Mouse (Mus musculus) olfactory bulb, adult 2 months (tissue): ENCODE data around the gene Dnah5. TPM values are rescaled to one million over a fixed set of nuclear protein-coding genes. Genes with fewer than 3 reads are reported as not detected.

Source experiments
- H3K27ac ChIP-seq: fragments of 200-500 bp; 2 replicates; pipeline ENCODE4 v1.5.1; 2012; ENCODE audit warnings: low read depth, low read length; ENCODE audit not compliant: insufficient read depth
- H3K4me1 ChIP-seq: fragments of 200-500 bp; 2 replicates; pipeline ENCODE4 v1.6.1; 2012; ENCODE audit warnings: low read length; ENCODE audit not compliant: control insufficient read depth, insufficient read depth
- H3K4me3 ChIP-seq: fragments of 200-500 bp; 2 replicates; pipeline ENCODE4 v1.5.1; 2012; ENCODE audit warnings: mild to moderate bottlenecking, low read depth, low read length, moderate library complexity; ENCODE audit not compliant: insufficient read depth
- CTCF ChIP-seq: fragments of 200-500 bp; IDR thresholded peaks from 2 replicates; pipeline ENCODE4 v1.5.1; 2012; ENCODE audit warnings: low read depth, mild to moderate bottlenecking, low read length, moderate library complexity; ENCODE audit not compliant: insufficient read depth
- POLR2A ChIP-seq: fragments of 200-500 bp; IDR thresholded peaks from 2 replicates; pipeline ENCODE4 v1.6.1; 2012; ENCODE audit warnings: mild to moderate bottlenecking, low read depth, low read length, moderate library complexity; ENCODE audit not compliant: insufficient read depth
- WGBS: fragments of 180-500 bp; shearing (Covaris S2); methylation state at CpG from one replicate; pipeline ENCODE4 v1.1.7; 2018; 5-methylcytosine and 5-hydroxymethylcytosine counted together
- polyA plus RNA-seq: library from polyadenylated mRNA; stranded (reverse); fragments of >200 nt; gene quantifications from 2 replicates; pipeline ENCODE4 v1.2.4, GENCODE M21; 2012; ENCODE audit warnings: low replicate concordance; ENCODE audit not compliant: missing spikeins, insufficient read depth, insufficient read length

The Dnah5 gene
- polyA plus RNA-seq, 1 experiment, result not detected

DNA sequence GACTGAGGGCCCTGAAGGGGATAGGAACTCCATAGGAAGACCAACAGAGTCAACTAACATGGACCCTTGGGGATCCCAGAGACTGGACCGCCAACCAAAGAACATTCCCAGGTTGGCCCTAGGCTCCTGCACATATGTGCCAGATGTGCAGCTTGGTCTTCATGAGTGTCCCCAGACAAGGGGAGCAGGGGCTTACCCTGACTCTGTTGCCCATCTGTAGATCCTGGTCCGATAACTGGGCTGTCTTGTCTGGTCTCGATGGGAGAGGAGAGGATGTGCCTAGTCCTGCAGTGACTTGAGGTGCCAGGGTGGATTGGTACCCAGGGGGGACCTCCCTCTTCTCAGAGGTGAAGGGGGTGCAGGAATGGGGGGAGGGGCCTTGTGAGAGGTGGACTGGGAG is 21.0 kb upstream of the Dnah5 start:
- H3K27ac ChIP-seq, result no peak overlapping the region
- no peaks in the 10 kb centered on the region for H3K4me1 ChIP-seq
- TF ChIP-seq CTCF (no peak), POLR2A (no peak)
- H3K4me3 ChIP-seq, result no peak overlapping the region
- 64% methylated on average over 3 of the region's 3 CpGs for WGBS

DNA sequence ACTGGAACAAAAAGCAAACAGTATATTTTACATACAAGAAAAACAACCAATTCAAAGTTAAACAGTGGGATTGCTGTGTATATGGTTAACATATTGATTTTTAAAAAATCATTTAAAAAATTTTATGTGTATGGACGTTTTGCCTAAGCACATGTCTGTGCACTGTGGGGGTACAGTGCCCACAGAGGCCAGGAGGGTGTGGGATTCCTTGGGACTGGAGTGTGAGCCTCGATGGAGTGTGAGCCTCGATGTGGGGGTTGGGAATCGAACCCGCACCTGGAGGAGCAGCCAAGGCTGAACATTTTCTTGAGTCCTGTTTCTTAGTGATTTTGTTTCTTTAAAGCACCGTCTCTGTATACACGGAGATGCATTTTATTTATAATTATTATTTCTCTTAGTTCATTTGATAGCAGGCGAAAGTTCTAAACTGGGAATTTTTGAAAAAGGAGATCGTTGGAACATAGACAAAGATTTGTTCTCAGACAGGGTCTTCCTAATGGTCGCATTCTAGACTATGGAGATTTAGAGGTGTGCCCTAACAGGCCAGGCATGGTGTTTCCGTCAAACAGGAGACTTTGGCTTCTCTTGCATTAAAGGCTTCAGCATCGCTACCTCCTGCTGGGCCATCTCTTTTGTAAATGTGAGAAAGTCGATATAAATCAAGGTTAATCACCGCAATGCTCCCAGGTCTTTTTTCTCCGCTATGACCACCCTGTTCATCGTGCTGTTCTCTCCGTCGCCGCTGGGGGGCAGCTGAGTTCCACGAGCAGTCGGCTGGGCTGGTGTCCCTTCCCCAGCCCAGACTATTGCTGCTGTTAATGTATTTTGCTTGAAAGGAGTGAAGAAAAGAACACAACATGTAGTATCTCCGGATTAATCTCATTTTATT is 15.8 kb upstream of the Dnah5 start:
- TF ChIP-seq POLR2A, result no peak
- TF ChIP-seq CTCF, result peak; percentile 98
- Histone ChIP-seq H3K27ac (no peak overlapping the region), H3K4me1 (no peaks in the 10 kb centered on the region), H3K4me3 (no peak overlapping the region)
- 28% methylated on average over 22 of the region's 22 CpGs for WGBS

DNA sequence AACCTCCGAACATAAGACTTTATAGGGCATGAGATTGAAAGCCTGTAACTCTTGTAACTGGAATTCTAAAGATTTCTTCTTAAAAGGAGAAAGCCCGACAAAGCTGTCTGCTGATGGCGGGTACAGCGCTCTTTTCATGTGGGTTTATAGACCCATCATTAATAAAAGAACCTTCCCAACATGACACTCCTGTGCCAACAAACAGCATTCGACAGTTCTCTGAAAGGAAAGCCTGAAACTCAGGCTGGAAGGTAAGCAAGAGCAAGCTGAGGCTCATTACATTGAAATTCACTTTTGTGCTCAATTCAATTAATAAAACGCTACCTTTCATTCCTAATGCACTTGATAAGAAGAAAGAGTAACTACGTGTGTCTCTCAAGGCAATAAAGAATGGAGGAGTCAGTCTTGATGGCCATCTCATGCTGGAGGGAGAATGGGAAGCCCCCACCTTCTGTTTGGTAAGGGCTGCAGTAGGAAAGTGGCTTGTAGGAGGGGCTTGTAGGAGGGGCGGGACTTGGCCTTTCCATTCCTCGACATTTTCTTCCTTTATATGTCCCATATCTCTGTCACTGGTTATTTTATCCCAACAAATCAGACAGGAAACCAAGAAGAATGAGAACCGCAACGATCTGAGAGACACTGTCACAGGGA is 15.1 kb upstream of the Dnah5 start:
- TF ChIP-seq CTCF, result no peak
- no peak for TF ChIP-seq POLR2A
- no peak overlapping the region for H3K4me3 ChIP-seq
- H3K4me1 ChIP-seq, result no peaks in the 10 kb centered on the region
- no peak overlapping the region for H3K27ac ChIP-seq
- WGBS, result 59% methylated on average over 11 of the region's 11 CpGs

DNA sequence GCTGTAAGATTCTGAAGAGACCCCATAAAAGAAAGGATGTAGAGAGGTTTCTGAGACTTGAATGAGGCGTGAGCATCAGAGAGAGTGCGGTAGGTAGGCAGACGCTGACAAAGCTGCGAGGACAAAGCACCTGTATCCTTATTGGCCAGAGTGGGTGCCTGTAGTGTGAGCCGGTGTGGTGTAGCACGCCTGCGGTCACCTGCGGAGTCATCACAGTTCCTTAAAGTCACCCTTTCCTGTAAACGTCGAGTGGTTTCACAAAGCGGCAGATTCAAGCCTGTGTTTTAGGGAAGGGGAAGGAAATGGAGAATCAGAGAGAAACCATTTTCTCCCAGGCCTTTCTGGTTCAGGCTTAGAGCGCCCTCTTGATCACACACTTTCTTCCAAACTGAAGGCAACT is 13.9 kb upstream of the Dnah5 start:
- Histone ChIP-seq H3K27ac (no peak overlapping the region), H3K4me1 (no peaks in the 10 kb centered on the region), H3K4me3 (no peak overlapping the region)
- WGBS, result 52% methylated on average over 12 of the region's 12 CpGs
- TF ChIP-seq POLR2A (no peak), CTCF (no peak)

DNA sequence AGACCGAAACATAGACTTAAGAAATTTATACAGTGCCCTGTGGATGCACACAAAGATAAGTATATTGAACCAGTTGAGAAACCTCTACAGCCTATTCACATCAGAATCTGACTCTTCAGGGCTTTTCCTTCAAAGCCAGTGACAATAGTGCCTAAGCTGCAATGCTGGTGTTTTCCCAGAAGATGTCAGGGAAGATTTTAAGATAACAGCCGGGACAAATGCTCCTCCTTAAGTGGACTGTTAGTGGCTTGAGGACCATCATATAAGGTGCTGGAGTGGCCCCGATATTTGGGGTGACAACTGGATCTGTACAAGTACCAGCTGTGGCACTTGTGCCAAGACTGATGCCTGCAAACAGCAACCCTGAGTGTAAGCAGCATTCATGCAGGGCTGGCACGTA is 4.9 kb upstream of the Dnah5 start:
- no peaks in the 10 kb centered on the region for H3K4me1 ChIP-seq
- 73% methylated on average over 4 of the region's 4 CpGs for WGBS
- no peak overlapping the region for H3K4me3 ChIP-seq
- no peak for TF ChIP-seq POLR2A
- no peak overlapping the region for H3K27ac ChIP-seq

DNA sequence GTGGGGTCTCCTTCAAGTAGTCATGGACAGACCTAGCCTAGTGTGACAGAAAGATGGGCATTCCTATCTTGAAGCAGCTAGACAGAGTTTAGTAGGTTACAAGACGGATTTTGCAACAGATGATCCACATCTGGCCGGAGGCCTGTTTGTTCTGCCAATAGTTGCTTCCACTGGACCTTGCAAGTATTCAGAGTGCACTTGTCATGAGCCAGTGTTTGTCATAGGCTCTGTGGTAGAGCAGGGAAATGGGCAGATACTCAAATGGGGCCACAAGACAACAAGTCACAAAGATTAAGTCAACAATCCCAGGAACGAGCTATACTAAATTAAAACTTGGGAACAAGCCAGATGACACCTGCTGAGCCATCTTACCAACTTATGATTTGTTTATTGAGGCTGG is 1.1 kb downstream of the Dnah5 start:
- TF ChIP-seq POLR2A (no peak), CTCF (no peak)
- Histone ChIP-seq H3K27ac (no peak overlapping the region), H3K4me3 (no peak overlapping the region), H3K4me1 (no peaks in the 10 kb centered on the region)
- 90% methylated on average over 3 of the region's 3 CpGs for WGBS

DNA sequence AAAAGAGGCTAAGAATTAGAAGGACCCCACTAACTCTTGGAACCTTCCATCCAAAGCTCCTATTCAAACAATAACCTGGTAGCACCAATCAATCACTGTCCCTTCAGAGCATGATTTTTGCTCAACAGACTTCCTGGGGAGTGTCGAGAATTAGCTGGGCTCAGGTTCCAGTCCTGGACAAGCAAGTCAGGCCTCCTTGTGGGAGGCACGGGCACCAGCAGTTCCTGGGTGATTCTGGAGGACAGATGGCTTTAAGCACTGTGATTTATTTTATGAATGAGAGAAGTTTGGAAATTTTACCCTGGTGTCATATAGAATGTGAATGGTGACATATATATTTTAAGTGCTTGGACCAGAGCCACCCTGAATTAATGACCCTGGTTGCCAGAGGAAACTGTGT is 4.0 kb downstream of the Dnah5 start:
- TF ChIP-seq CTCF (no peak), POLR2A (no peak)
- WGBS, result 81% methylated on average over 2 of the region's 2 CpGs

DNA sequence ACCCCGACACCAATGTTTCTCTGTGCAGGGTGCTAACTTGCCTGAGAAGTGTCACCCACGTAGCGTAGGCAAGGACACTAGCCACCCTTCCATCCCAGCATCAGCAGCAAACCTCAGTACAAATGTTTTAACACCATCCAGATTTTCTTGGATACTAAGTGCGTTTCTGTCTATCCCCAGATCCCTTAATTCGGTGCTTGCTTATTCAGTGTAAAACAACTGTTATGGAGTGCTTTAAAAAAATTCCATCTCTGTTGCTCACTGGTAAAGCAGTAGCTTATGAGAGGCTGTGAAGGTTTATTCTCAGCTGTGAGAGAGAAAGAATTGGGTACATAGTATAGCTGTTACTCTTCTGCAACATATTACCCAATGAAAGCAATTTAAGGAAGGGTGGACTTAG is 9.5 kb downstream of the Dnah5 start:
- WGBS, result 83% methylated on average over 5 of the region's 5 CpGs
- TF ChIP-seq POLR2A (no peak), CTCF (no peak)

More for the DNA sequence above, 4.0 kb downstream of the Dnah5 start:
- Histone ChIP-seq H3K4me3 (no peak overlapping the region), H3K27ac (no peak overlapping the region), H3K4me1 (no peaks in the 10 kb centered on the region)

DNA sequence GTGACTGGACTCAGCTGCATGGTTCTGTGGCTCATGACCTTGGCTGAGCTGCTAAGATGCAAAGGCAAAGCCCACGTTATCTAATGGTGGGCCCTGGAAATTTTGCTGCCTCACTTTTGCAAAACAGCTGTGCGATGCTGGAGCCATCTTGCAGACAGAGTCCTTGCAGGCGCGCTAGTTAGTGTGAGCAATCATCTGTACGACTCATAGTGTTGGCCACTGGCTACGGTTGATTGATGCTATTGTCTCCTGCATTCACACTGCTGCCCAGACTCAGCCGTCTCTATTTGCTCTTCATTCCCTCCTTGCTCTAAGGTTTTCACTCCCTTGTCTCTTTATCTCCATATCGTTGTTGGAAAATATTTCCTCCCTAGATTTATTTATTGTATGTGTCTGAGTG is 12.8 kb downstream of the Dnah5 start:
- no peaks in the 10 kb centered on the region; the same call in 1 of the 2 replicates for H3K4me1 ChIP-seq
- H3K4me3 ChIP-seq, result no peak overlapping the region
- H3K27ac ChIP-seq, result no peak overlapping the region
- TF ChIP-seq POLR2A (no peak), CTCF (no peak)
- WGBS, result 55% methylated on average over 8 of the region's 8 CpGs

More for the DNA sequence above, 9.5 kb downstream of the Dnah5 start:
- H3K27ac ChIP-seq, result no peak overlapping the region
- H3K4me1 ChIP-seq, result no peaks in the 10 kb centered on the region; the same call in 1 of the 2 replicates
- H3K4me3 ChIP-seq, result no peak overlapping the region

DNA sequence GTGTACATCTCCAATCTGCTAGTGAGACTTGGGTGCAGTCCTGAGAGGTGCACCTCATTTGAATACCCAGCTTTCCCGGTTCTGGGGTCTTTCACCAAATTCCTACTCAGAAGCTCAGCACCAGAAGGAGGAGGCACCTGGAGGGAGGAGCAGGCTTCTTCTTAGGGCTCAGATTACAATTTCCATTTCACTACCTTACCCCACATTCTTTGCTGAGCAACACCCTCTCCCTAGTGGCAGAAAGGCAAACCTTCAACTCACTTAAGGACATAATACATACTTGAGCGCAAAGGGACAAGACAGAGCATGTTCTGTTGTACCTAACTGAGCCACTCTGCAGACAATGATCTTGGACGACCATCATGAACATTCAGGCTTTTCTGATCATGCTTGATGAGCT is 23.8 kb downstream of the Dnah5 start:
- Histone ChIP-seq H3K4me3 (no peak overlapping the region), H3K27ac (no peak overlapping the region), H3K4me1 (no peaks in the 10 kb centered on the region)
- TF ChIP-seq CTCF (no peak), POLR2A (no peak)
- 70% methylated on average over 3 of the region's 3 CpGs for WGBS
